Mouse (Mus musculus) stomach, embryonic 15.5 days (tissue): ENCODE data around the gene Frmd5. TPM values are rescaled to one million over a fixed set of nuclear protein-coding genes. Genes with fewer than 3 reads are reported as not detected.
"Not testable (repeated sequence)": the region's sequence is repeated elsewhere in the genome, so short reads cannot be mapped to it uniquely, and the experiment has no call there.

Experiments used
- ATAC-seq: fragments of 200-750 bp; cut with Nextera tagmentation; 2 replicates; pipeline ENCODE4 v1.8.0; 2017; ENCODE audit warnings: low read depth, moderate number of reproducible peaks, moderate TSS enrichment; ENCODE audit not compliant: insufficient read depth, low FRiP score
- H3K27ac ChIP-seq: fragments of 300-500 bp; sonication (generic); 2 replicates; pipeline ENCODE4 v1.5.1; 2015; ENCODE audit warnings: mild to moderate bottlenecking, inconsistent platforms
- H3K27me3 ChIP-seq: fragments of 300-500 bp; sonication (generic); replicated peaks from 2 replicates; pipeline ENCODE4 v1.6.1; 2015; ENCODE audit warnings: inconsistent platforms
- H3K36me3 ChIP-seq: fragments of 300-500 bp; sonication (generic); 2 replicates; pipeline ENCODE4 v1.6.1; 2015; ENCODE audit warnings: inconsistent platforms
- H3K4me1 ChIP-seq: fragments of 300-500 bp; sonication (generic); 2 replicates; pipeline ENCODE4 v1.6.1; 2015; ENCODE audit warnings: inconsistent platforms
- H3K4me2 ChIP-seq: fragments of 300-500 bp; sonication (generic); 2 replicates; pipeline ENCODE4 v1.6.1; 2015; ENCODE audit warnings: mild to moderate bottlenecking, inconsistent platforms
- H3K4me3 ChIP-seq: fragments of 300-500 bp; sonication (generic); replicated peaks from 2 replicates; pipeline ENCODE4 v1.5.1; 2015; ENCODE audit warnings: inconsistent platforms
- H3K9ac ChIP-seq: fragments of 300-500 bp; sonication (generic); 2 replicates; pipeline ENCODE4 v1.6.1; 2015; ENCODE audit warnings: inconsistent platforms
- H3K9me3 ChIP-seq: fragments of 300-500 bp; sonication (generic); 2 replicates; pipeline ENCODE4 v1.6.1; 2016; ENCODE audit warnings: inconsistent platforms
- WGBS: fragments of 180-500 bp; shearing (Covaris S2); methylation state at CpG from one replicate; pipeline ENCODE4 v1.1.7; 2015; 5-methylcytosine and 5-hydroxymethylcytosine counted together
- polyA plus RNA-seq: library from polyadenylated mRNA; unstranded; fragments of >200 nt; fragmentation: Nextera tagmentation; extraction: Ambion mirVana; gene quantifications from 2 replicates; pipeline ENCODE4 v1.2.1, GENCODE M21; 2015

Frmd5 gene
- polyA plus RNA-seq, 1 experiment from 2014 or later: 5.4 TPM

DNA sequence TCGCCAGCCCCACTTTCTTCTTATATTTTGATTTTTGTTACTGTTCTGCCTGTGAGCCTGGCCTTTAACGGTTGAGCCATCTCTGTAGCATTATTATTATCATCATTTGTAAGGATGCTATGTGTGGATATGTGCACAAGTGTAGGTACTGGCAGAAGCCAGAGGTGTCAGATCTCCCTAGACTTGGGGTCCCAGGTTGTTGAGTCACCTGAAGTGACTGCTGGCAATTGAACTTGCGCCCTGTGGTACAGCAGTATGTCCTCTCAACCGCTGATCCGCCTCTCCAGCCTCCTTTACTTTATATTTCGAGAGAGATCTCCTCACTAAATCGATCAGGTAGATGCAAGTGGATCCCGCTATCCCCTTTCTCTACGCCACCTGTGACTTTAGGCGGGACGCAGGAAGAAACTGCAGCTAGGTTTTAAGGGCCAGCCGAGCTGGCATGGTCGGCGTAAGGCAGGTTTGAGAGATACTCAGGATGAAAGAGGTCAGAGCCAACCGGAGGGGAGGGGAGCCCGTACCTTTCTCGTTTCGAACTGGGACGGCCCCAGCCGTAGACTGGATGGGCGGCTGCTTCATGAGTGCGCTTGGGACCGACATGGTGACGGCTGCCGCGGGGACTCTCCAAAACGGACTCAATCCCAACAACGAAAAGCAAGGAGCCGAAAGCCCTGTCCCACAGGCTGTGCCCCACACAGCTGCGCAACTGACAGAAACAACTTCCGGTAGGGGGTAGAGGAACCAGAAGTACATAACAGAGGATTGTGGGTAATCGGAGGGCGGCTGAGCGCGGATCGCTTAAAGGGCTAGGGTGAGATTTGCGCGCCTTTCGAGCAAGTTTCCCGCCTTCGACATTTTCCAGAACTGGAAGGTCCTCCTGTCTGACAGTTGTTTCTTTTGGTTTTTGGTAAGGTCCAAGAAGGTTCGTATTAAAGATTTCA is 300.7 kb downstream of the Frmd5 start, which contains the start of the genes Mfap1a and Wdr76:
Gene Mfap1a (minus strand): TSS at position 724 of the 941 bp plus-strand sequence.
Gene Wdr76 (plus strand): TSS at position 782 of the 941 bp plus-strand sequence.
- not testable (repeated sequence) for H3K9me3 ChIP-seq, H3K36me3 ChIP-seq, H3K4me1 ChIP-seq, H3K27me3 ChIP-seq
- Histone ChIP-seq H3K27ac (peak within 1 kb of the TSS; percentile 67; the same call in 1 of the 2 replicates), H3K4me2 (peak within 1 kb of the TSS; percentile 79), H3K4me3 (peak within 1 kb of the TSS; percentile 58), H3K9ac (peak within 1 kb of the TSS; percentile 35)
- ATAC-seq: peak; percentile 88
- 4% methylated on average over 42 of the region's 42 CpGs for WGBS

DNA sequence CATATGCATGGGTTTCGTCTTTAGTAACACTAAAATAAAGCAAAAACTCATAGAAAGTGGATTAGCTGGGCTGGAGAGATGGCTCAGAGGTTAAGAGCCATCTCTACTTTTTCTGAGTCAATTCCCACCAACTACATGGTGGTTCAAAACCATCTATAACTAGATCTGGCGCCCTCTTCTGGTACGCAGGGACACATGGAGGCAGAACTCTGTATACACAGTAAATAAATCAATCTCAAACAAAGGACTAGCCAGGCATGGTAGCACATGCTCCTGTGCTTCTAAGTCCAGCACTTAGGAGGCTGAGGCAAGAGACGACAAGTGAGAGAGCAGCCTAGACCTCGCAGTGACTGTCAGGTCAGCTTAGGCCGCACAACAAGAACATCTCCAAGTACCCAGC is 305.3 kb downstream of the Frmd5 start:
- H3K27me3 ChIP-seq, H3K9me3 ChIP-seq, H3K4me1 ChIP-seq, ATAC-seq, H3K4me3 ChIP-seq, H3K36me3 ChIP-seq, H3K27ac ChIP-seq, H3K9ac ChIP-seq, H3K4me2 ChIP-seq: not testable (repeated sequence)
- WGBS: 69% methylated on average over 3 of the region's 6 CpGs

Other genes starting within 250 kb of the Frmd5 start
- gene Casc4, start 59.9 kb upstream of the Frmd5 start, polyA plus RNA-seq: 23.2 and 25.2 TPM in 2 replicates
- 45.5 and 48.5 TPM in 2 replicates for gene Ctdspl2, start 148.9 kb upstream of the Frmd5 start, polyA plus RNA-seq
- gene Mageb3, start 149.0 kb upstream of the Frmd5 start, polyA plus RNA-seq: 0.09 and 0.14 TPM in 2 replicates
- 11.4 and 12.1 TPM in 2 replicates for gene Eif3j1, start 221.5 kb upstream of the Frmd5 start, polyA plus RNA-seq